Mouse (Mus musculus): ENCODE measurements around the gene Pde4d. TPM values are rescaled to one million over a fixed set of nuclear protein-coding genes. Genes with fewer than 3 reads are reported as not detected.

Pde4d gene
- polyA plus RNA-seq, 1 experiment from 2014 or later: 27.9 TPM

- no peak overlapping the region for H3K4me2 ChIP-seq (ENCODE audit: low read depth, low read length)
- no peak overlapping the region for H3K9ac ChIP-seq (ENCODE audit: low read length)
- H3K9me3 ChIP-seq (replicated peaks; ENCODE audit: control insufficient read depth, low read length): no peaks in the 10 kb centered on the region
- H3K4me1 ChIP-seq (ENCODE audit: control insufficient read depth, insufficient read depth, low read length): no peaks in the 10 kb centered on the region
- WGBS: 54% methylated on average over 2 of the region's 2 CpGs
- no peak overlapping the region for H3K27ac ChIP-seq (ENCODE audit: low read length)
- H3K27me3 ChIP-seq (ENCODE audit: control insufficient read depth, insufficient read depth, low read length): no peaks in the 10 kb centered on the region
- H3K36me3 ChIP-seq (ENCODE audit: control insufficient read depth, insufficient read depth): no peaks in the 10 kb centered on the region
- H3K4me3 ChIP-seq (ENCODE audit: low read length): no peak overlapping the region
- no peak for ATAC-seq (replicated peaks; ENCODE audit: extremely low read depth, insufficient read depth, low FRiP score)
These were observed 180.8 kb downstream of the Pde4d start for GRCm38 (mm10) chr13:108630576-108630975.

GRCm38 (mm10) chr13:108631222-108631621 lies 181.5 kb downstream of the Pde4d start:
- Histone ChIP-seq H3K9me3 (replicated peaks; ENCODE audit: control insufficient read depth, low read length) (no peaks in the 10 kb centered on the region), H3K4me1 (ENCODE audit: control insufficient read depth, insufficient read depth, low read length) (no peaks in the 10 kb centered on the region), H3K4me3 (ENCODE audit: low read length) (no peak overlapping the region), H3K36me3 (ENCODE audit: control insufficient read depth, insufficient read depth) (no peaks in the 10 kb centered on the region), H3K4me2 (ENCODE audit: low read depth, low read length) (no peak overlapping the region), H3K27ac (ENCODE audit: low read length) (no peak overlapping the region), H3K9ac (ENCODE audit: low read length) (no peak overlapping the region), H3K27me3 (ENCODE audit: control insufficient read depth, insufficient read depth, low read length) (no peaks in the 10 kb centered on the region)
- no peak for ATAC-seq (replicated peaks; ENCODE audit: extremely low read depth, insufficient read depth, low FRiP score)
- WGBS: 65% methylated on average over 3 of the region's 3 CpGs

GRCm38 (mm10) chr13:108636526-108636925 lies 186.8 kb downstream of the Pde4d start:
- no peak overlapping the region for H3K4me2 ChIP-seq (ENCODE audit: low read depth, low read length)
- no peak for ATAC-seq (replicated peaks; ENCODE audit: extremely low read depth, insufficient read depth, low FRiP score)
- H3K4me3 ChIP-seq (ENCODE audit: low read length): no peak overlapping the region
- no peak overlapping the region for H3K27ac ChIP-seq (ENCODE audit: low read length)
- no peaks in the 10 kb centered on the region for H3K9me3 ChIP-seq (replicated peaks; ENCODE audit: control insufficient read depth, low read length)
- WGBS: 61% methylated on average over 1 of the region's 1 CpGs
- no peaks in the 10 kb centered on the region for H3K27me3 ChIP-seq (ENCODE audit: control insufficient read depth, insufficient read depth, low read length)
- no peaks in the 10 kb centered on the region for H3K4me1 ChIP-seq (ENCODE audit: control insufficient read depth, insufficient read depth, low read length)
- H3K9ac ChIP-seq (ENCODE audit: low read length): no peak overlapping the region
- no peaks in the 10 kb centered on the region for H3K36me3 ChIP-seq (ENCODE audit: control insufficient read depth, insufficient read depth)

- no peaks in the 10 kb centered on the region for H3K27me3 ChIP-seq (ENCODE audit: control insufficient read depth, insufficient read depth, low read length)
- no peak overlapping the region for H3K27ac ChIP-seq (ENCODE audit: low read length)
- ATAC-seq (replicated peaks; ENCODE audit: extremely low read depth, insufficient read depth, low FRiP score): no peak
- no peak overlapping the region for H3K4me2 ChIP-seq (ENCODE audit: low read depth, low read length)
- no peaks in the 10 kb centered on the region for H3K9me3 ChIP-seq (replicated peaks; ENCODE audit: control insufficient read depth, low read length)
- H3K4me3 ChIP-seq (ENCODE audit: low read length): no peak overlapping the region
- no peaks in the 10 kb centered on the region for H3K4me1 ChIP-seq (ENCODE audit: control insufficient read depth, insufficient read depth, low read length)
- no peaks in the 10 kb centered on the region for H3K36me3 ChIP-seq (ENCODE audit: control insufficient read depth, insufficient read depth)
- 75% methylated on average over 5 of the region's 5 CpGs for WGBS
- no peak overlapping the region for H3K9ac ChIP-seq (ENCODE audit: low read length)
These were observed 192.5 kb downstream of the Pde4d start for GRCm38 (mm10) chr13:108642259-108642658.

- H3K4me1 ChIP-seq (ENCODE audit: control insufficient read depth, insufficient read depth, low read length): no peaks in the 10 kb centered on the region
- H3K27ac ChIP-seq (ENCODE audit: low read length): no peak overlapping the region
- peak; percentile 14; the same call in 1 of the 2 replicates for ATAC-seq (replicated peaks; ENCODE audit: extremely low read depth, insufficient read depth, low FRiP score)
- WGBS: 67% methylated on average over 6 of the region's 6 CpGs
- no peak overlapping the region for H3K9ac ChIP-seq (ENCODE audit: low read length)
- no peak overlapping the region for H3K4me3 ChIP-seq (ENCODE audit: low read length)
- peak overlapping the region; percentile 25; the same call in 1 of the 2 replicates for H3K4me2 ChIP-seq (ENCODE audit: low read depth, low read length)
- no peaks in the 10 kb centered on the region for H3K36me3 ChIP-seq (ENCODE audit: control insufficient read depth, insufficient read depth)
- no peaks in the 10 kb centered on the region for H3K27me3 ChIP-seq (ENCODE audit: control insufficient read depth, insufficient read depth, low read length)
- H3K9me3 ChIP-seq (replicated peaks; ENCODE audit: control insufficient read depth, low read length): no peaks in the 10 kb centered on the region
These were observed 197.1 kb downstream of the Pde4d start for GRCm38 (mm10) chr13:108646801-108647200.

GRCm38 (mm10) chr13:108647239-108647638 lies 197.5 kb downstream of the Pde4d start:
- peak overlapping the region; percentile 25; the same call in 1 of the 2 replicates for H3K4me2 ChIP-seq (ENCODE audit: low read depth, low read length)

GRCm38 (mm10) chr13:108654026-108654723 lies 204.4 kb downstream of the Pde4d start:
- no peaks in the 10 kb centered on the region for H3K9me3 ChIP-seq (replicated peaks; ENCODE audit: control insufficient read depth, low read length)
- H3K4me2 ChIP-seq (ENCODE audit: low read depth, low read length): no peak overlapping the region
- no peak overlapping the region for H3K27ac ChIP-seq (ENCODE audit: low read length)
- H3K9ac ChIP-seq (ENCODE audit: low read length): no peak overlapping the region
- no peaks in the 10 kb centered on the region for H3K4me1 ChIP-seq (ENCODE audit: control insufficient read depth, insufficient read depth, low read length)
- H3K36me3 ChIP-seq (ENCODE audit: control insufficient read depth, insufficient read depth): no peaks in the 10 kb centered on the region
- no peak for ATAC-seq (replicated peaks; ENCODE audit: extremely low read depth, insufficient read depth, low FRiP score)
- no peaks in the 10 kb centered on the region for H3K27me3 ChIP-seq (ENCODE audit: control insufficient read depth, insufficient read depth, low read length)
- no peak overlapping the region for H3K4me3 ChIP-seq (ENCODE audit: low read length)
- WGBS: 75% methylated on average over 10 of the region's 10 CpGs

More at GRCm38 (mm10) chr13:108647239-108647638, 197.5 kb downstream of the Pde4d start:
- H3K27me3 ChIP-seq (ENCODE audit: control insufficient read depth, insufficient read depth, low read length): no peaks in the 10 kb centered on the region
- no peak overlapping the region for H3K9ac ChIP-seq (ENCODE audit: low read length)
- no peaks in the 10 kb centered on the region for H3K4me1 ChIP-seq (ENCODE audit: control insufficient read depth, insufficient read depth, low read length)
- H3K9me3 ChIP-seq (replicated peaks; ENCODE audit: control insufficient read depth, low read length): no peaks in the 10 kb centered on the region
- no peak overlapping the region for H3K27ac ChIP-seq (ENCODE audit: low read length)
- H3K36me3 ChIP-seq (ENCODE audit: control insufficient read depth, insufficient read depth): no peaks in the 10 kb centered on the region
- peak; percentile 55 for ATAC-seq (replicated peaks; ENCODE audit: extremely low read depth, insufficient read depth, low FRiP score)
- no peak overlapping the region for H3K4me3 ChIP-seq (ENCODE audit: low read length)
- 52% methylated on average over 11 of the region's 11 CpGs for WGBS

- ATAC-seq (replicated peaks; ENCODE audit: extremely low read depth, insufficient read depth, low FRiP score): no peak
- Histone ChIP-seq H3K9ac (ENCODE audit: low read length) (no peak overlapping the region), H3K9me3 (replicated peaks; ENCODE audit: control insufficient read depth, low read length) (no peaks in the 10 kb centered on the region), H3K4me2 (ENCODE audit: low read depth, low read length) (no peak overlapping the region), H3K27me3 (ENCODE audit: control insufficient read depth, insufficient read depth, low read length) (no peaks in the 10 kb centered on the region), H3K4me1 (ENCODE audit: control insufficient read depth, insufficient read depth, low read length) (no peaks in the 10 kb centered on the region), H3K27ac (ENCODE audit: low read length) (no peak overlapping the region), H3K36me3 (ENCODE audit: control insufficient read depth, insufficient read depth) (no peaks in the 10 kb centered on the region), H3K4me3 (ENCODE audit: low read length) (no peak overlapping the region)
These were observed 216.8 kb downstream of the Pde4d start for GRCm38 (mm10) chr13:108666579-108666978.

- no peaks in the 10 kb centered on the region for H3K9me3 ChIP-seq (replicated peaks; ENCODE audit: control insufficient read depth, low read length)
- ATAC-seq (replicated peaks; ENCODE audit: extremely low read depth, insufficient read depth, low FRiP score): no peak
- 86% methylated on average over 1 of the region's 1 CpGs for WGBS
These were observed 217.3 kb downstream of the Pde4d start for GRCm38 (mm10) chr13:108667077-108667476.

More at GRCm38 (mm10) chr13:108667077-108667476, 217.3 kb downstream of the Pde4d start:
- Histone ChIP-seq H3K4me1 (ENCODE audit: control insufficient read depth, insufficient read depth, low read length) (no peaks in the 10 kb centered on the region), H3K27me3 (ENCODE audit: control insufficient read depth, insufficient read depth, low read length) (no peaks in the 10 kb centered on the region), H3K27ac (ENCODE audit: low read length) (no peak overlapping the region), H3K36me3 (ENCODE audit: control insufficient read depth, insufficient read depth) (no peaks in the 10 kb centered on the region), H3K4me2 (ENCODE audit: low read depth, low read length) (no peak overlapping the region), H3K4me3 (ENCODE audit: low read length) (no peak overlapping the region), H3K9ac (ENCODE audit: low read length) (no peak overlapping the region)
